Mouse (Mus musculus) pancreas, adult 10 weeks (tissue): ENCODE data around the gene Becn1. TPM values are rescaled to one million over a fixed set of nuclear protein-coding genes. Genes with fewer than 3 reads are reported as not detected.

Experiments used
- polyA plus RNA-seq: library from polyadenylated mRNA; stranded (reverse); fragments of 350-450 nt; fragmentation: Illumina TruSeq; extraction: RNeasy Lipid Tissue Mini Kit (QIAGEN cat#74804); gene quantifications from one replicate; pipeline ENCODE4 v1.2.3, GENCODE M21; 2015; ENCODE audit warnings: low read depth, low replicate concordance; ENCODE audit not compliant: insufficient read depth

Gene Becn1
- 20.4 TPM for polyA plus RNA-seq

GRCm38 (mm10) chr11:101302004-101302798 is at the start of gene Becn1:
TSS of gene Becn1 (minus strand) at chr11:101302286.

GRCm38 (mm10) chr11:101330371-101330924 is 28.4 kb upstream of the Becn1 start, which contains the start of gene Aoc3:
TSS of gene Aoc3 (plus strand) at chr11:101330605.

GRCm38 (mm10) chr11:101324763-101325162 is 22.7 kb upstream of the Becn1 start, which contains the start of gene Aoc2:
TSS of gene Aoc2 (plus strand) at chr11:101325063.

GRCm38 (mm10) chr11:101315665-101316500 is 13.8 kb upstream of the Becn1 start, which contains the start of gene Psme3:
TSS of gene Psme3 (plus strand) at chr11:101316213.

GRCm38 (mm10) chr11:101278223-101279192 is 23.6 kb downstream of the Becn1 start, which contains the start of the genes Cntd1 and Coa3:
TSS of gene Cntd1 (plus strand) at chr11:101279012.
TSS of gene Coa3 (minus strand) at chr11:101279114.

GRCm38 (mm10) chr11:101259948-101260825 is 41.9 kb downstream of the Becn1 start, which contains the start of gene Wnk4:
TSS of gene Wnk4 (plus strand) at chr11:101260567.

GRCm38 (mm10) chr11:101253613-101254389 is 48.3 kb downstream of the Becn1 start, which contains the start of gene Vps25:
TSS of gene Vps25 (plus strand) at chr11:101253707.

GRCm38 (mm10) chr11:101245855-101246701 is 56.0 kb downstream of the Becn1 start, which contains the start of gene Ramp2:
TSS of gene Ramp2 (plus strand) at chr11:101246028.

Other genes with a start within 250 kb of the Becn1 start
- gene Naglu, start 232.3 kb downstream of the Becn1 start, polyA plus RNA-seq, result 5.2 TPM
- not detected for gene Hsd17b1, start 223.9 kb downstream of the Becn1 start, polyA plus RNA-seq
- gene Coasy, start 219.7 kb downstream of the Becn1 start, polyA plus RNA-seq, result 12.0 TPM
- gene Mlx, start 215.0 kb downstream of the Becn1 start, polyA plus RNA-seq, result 13.6 TPM
- 0.89 TPM for gene Psmc3ip, start 206.8 kb downstream of the Becn1 start, polyA plus RNA-seq
- gene Retreg3, start 182.4 kb downstream of the Becn1 start, polyA plus RNA-seq, result 11.9 TPM
- 7.6 TPM for gene Tubg1, start 182.3 kb downstream of the Becn1 start, polyA plus RNA-seq
- gene Tubg2, start 146.4 kb downstream of the Becn1 start, polyA plus RNA-seq, result 1.7 TPM
- gene Cntnap1, start 131.8 kb downstream of the Becn1 start, polyA plus RNA-seq, result 1.2 TPM
- 4.4 TPM for gene Plekhh3, start 130.9 kb downstream of the Becn1 start, polyA plus RNA-seq
- gene Ccr10, start 126.8 kb downstream of the Becn1 start, polyA plus RNA-seq, result not detected
- 9.6 TPM for gene Ezh1, start 75.8 kb downstream of the Becn1 start, polyA plus RNA-seq
- gene Ramp2, start 56.3 kb downstream of the Becn1 start, polyA plus RNA-seq, result 30.5 TPM
- 32.2 TPM for gene Vps25, start 48.6 kb downstream of the Becn1 start, polyA plus RNA-seq
- 4.7 TPM for gene Wnk4, start 41.7 kb downstream of the Becn1 start, polyA plus RNA-seq
- not detected for gene Cntd1, start 23.3 kb downstream of the Becn1 start, polyA plus RNA-seq
- gene Coa3, start 23.2 kb downstream of the Becn1 start, polyA plus RNA-seq, result 56.2 TPM
- 15.3 TPM for gene Psme3, start 13.9 kb upstream of the Becn1 start, polyA plus RNA-seq
- 4.8 TPM for gene Aoc2, start 22.8 kb upstream of the Becn1 start, polyA plus RNA-seq
- gene Aoc3, start 28.3 kb upstream of the Becn1 start, polyA plus RNA-seq, result 8.3 TPM
- gene G6pc, start 65.3 kb upstream of the Becn1 start, polyA plus RNA-seq, result not detected
- 7.0 TPM for gene Aarsd1, start 115.3 kb upstream of the Becn1 start, polyA plus RNA-seq
- 3.0 TPM for gene Gm27029, start 122.5 kb upstream of the Becn1 start, polyA plus RNA-seq
- 8.9 TPM for gene Rundc1, start 122.8 kb upstream of the Becn1 start, polyA plus RNA-seq
- gene Ptges3l, start 123.0 kb upstream of the Becn1 start, polyA plus RNA-seq, result not detected
- gene Rpl27, start 140.0 kb upstream of the Becn1 start, polyA plus RNA-seq, result 186 TPM
- gene Ifi35, start 146.1 kb upstream of the Becn1 start, polyA plus RNA-seq, result 19.5 TPM
- 3.9 TPM for gene Rnd2, start 162.7 kb upstream of the Becn1 start, polyA plus RNA-seq
- gene Vat1, start 163.9 kb upstream of the Becn1 start, polyA plus RNA-seq, result 30.4 TPM
- gene Brca1, start 249.7 kb upstream of the Becn1 start, polyA plus RNA-seq, result 0.92 TPM
- gene Nbr1, start 249.9 kb upstream of the Becn1 start, polyA plus RNA-seq, result 46.2 TPM